Mouse (Mus musculus) right cerebral cortex, postnatal 4 days (tissue): Measurements from ENCODE around the gene Mex3d.

ENCODE experiments used
- DNase-seq: peaks from one replicate; pipeline ENCODE4 v3.0.0-alpha.2; 2022

The Mex3d gene

GRCm38 (mm10) chr10:80387522-80387959 is at the start of gene Mex3d:
Gene Mex3d (minus strand): TSS chr10:80387659.
- peak; percentile 97 for DNase-seq

DNA sequence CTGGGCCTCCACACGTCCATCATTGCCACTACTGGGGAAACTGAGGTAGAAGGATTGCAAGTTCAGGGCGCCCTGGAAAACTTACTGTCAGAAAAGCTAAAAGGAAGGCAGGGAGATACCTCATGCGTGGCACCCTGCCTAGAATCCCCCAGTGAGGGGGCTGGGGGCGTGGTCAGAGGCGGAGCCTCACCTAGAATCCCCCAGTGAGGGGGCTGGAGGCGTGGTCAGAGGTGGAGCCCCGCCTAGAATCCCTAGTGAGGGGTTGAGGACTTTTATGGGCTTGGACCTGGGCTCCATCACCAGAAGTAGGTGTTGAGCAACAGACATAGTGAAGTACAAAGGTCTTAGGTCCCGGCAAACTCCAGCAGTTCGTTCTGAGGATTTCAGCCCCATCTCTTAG is 48.8 kb upstream of the Mex3d start:
- peak; percentile 39 for DNase-seq

DNA sequence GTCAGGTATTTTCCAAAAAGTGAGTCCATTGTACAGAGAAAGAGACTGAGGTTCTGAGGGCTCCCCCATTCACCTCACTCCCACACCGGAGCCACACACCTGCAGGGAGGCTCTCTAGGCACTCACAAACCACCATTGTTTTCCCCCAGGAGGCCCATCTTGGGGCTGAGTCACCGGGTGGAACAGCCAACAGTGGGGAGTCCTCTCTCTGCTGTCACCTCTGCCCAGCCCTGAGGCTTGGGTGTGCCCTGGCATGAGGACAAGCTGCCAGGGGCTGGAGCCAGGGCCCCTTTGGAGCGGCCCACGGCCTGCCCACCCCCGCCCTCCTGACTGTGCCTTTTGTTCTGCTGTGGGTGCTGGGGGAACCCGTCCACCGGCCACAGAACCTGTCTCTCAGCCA is 48.3 kb upstream of the Mex3d start:
- DNase-seq, result no peak

GRCm38 (mm10) chr10:80434823-80435222 is 47.4 kb upstream of the Mex3d start:
- DNase-seq, result no peak

DNA sequence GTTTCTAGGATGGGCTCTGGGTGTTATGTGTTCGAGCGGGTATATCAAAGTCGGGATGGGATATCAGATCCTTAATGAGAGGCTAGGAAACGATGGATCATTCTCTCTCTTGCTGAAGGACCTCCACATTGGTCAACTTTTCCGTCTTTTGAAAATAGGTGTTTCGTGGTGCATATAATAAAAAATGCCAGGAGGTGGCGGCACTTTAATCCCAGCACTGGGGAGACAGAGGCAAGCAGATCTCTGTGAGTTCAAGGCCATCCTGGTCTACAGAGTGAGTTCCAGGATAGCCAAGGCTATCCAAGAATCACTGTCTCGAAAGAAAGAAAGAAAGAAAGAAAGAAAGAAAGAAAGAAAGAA is 46.8 kb upstream of the Mex3d start:
- DNase-seq, result no peak

- peak; percentile 95 for DNase-seq
Observed at GRCm38 (mm10) chr10:80433513-80434232, 46.2 kb upstream of the Mex3d start, which contains the start of gene Tcf3. Gene Tcf3 (minus strand): TSS chr10:80433647.

GRCm38 (mm10) chr10:80432936-80433512 is 45.6 kb upstream of the Mex3d start:
- DNase-seq, result peak; percentile 50

DNA sequence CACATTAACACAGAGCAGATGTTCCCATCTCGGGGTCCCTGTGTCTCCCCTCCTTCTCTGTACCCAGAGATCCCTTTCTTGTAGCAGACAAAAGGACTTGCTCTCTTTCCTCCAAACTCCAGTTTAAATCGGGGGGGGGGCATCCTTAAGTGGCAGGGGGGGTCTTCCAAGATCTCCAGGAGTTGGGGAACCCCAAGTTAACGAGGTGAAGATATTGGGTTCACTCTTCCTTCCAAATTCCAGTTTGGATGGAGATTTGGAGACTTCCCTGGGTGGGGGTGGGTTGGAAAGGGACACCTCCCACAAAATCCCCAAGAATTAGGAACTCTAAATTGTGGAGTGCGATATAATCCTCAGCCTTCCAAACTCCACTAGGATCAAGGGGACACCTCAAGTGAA is 44.9 kb upstream of the Mex3d start:
- no peak for DNase-seq

GRCm38 (mm10) chr10:80431570-80432386 is 44.3 kb upstream of the Mex3d start:
- DNase-seq, result no peak

DNA sequence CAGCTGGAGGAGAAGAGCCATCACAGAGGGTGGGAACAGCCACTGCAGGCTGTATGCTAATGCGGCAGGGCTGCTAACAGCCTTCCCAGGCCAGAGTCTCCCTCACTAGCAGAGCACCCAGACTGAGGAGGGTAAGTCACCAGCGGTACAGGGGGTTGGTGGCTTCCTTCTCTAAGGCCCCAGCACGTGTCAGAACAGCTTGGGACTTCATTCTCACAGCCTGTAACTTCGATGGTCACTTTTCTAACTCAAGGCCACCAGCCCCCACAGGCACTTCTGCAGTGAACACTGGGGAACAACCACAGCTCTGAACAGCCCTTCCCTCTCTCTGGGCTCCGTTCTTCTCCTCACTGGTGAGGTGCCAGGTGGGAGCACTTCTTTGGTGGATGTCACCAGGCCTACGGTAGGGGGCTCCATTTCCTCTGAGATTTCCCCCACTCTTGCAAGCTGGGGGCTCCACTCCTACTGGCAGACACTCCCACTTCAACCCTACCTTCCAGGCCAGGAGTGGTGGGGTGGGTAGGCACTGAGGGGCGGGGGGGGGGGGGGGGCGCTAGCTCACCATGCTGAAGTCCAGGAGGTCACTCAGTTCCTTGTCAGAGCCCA is 43.0 kb upstream of the Mex3d start:
- DNase-seq, result no peak

- DNase-seq, result no peak
Observed at GRCm38 (mm10) chr10:80429800-80430199, 42.3 kb upstream of the Mex3d start.

GRCm38 (mm10) chr10:80425041-80425440 is 37.6 kb upstream of the Mex3d start:
- no peak for DNase-seq

DNA sequence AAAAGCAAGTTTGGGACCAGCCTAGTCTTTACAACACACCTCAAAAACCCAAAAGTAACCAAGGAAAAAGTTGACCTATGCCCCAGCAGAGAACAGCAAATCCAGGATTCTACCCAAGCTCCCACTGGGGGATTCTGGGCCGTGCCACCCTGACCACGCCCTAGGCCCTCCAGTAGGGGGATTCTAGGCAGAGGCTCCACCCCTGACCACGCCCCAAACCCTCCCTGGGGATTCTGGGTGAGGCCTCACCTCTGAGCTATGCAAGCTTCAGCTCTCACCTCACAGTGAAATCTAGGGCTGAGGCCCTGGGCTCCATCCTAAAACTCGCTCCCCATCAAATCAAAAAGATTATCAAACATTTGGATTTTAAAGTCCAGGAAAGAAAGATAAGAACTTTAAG is 36.1 kb upstream of the Mex3d start:
- no peak for DNase-seq

DNA sequence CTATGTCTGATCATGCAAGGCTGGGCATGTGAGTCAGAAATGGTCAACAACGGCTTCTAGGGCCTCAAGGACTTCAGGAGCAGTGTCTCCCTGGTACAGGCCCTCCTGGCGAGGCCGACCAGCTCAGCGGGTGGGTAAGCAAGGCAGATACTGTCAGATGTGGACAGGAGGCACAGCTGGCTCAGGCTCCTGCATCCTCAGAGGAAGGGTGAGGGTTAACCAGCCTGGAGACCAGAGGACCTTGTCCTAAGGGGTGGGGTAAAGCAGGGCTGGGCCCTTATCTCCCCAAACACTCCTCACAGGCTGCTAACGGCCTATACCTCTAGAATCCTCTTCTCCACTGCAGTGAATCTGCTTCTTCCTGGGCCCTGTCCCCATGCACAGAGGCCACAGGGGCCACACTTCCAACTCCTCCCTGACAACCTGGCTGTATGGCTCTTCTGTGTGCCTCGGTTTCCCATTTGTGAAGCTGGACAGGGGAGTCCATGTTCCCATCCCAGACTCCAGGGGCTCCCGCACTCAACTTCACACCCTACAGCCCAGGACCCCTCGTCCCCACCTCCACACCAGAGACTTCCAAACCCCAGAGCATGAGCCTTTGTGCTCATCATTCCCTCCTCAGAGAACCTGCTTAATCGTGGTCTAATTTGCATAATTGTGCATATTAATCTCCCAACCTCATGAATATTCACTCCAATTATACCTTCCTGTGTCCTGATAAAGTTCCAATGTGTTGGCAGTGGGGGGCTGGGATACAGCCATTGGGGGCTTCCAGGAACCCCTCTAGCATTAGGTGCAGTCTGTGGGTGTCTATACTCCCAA is 34.4 kb upstream of the Mex3d start:
- no peak for DNase-seq

DNA sequence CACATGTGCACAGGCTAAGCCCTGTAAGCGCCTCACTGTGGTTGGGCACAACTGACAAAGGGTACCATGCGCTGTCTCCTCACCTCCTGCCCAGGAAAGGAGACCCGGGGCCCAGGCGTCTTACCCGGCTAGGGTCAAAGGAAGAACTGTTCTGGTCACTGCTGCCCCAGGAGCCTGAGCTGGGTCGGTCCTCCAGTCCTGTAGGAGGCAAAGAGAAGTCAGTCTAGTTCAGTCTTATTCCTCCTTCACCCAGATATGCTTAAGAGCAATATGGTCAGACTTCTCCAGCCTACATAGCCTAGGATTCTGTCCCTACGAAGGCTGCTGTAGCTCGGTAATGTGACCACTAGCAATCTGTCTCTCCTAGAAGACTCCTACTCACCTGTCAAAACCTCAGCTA is 33.7 kb upstream of the Mex3d start:
- DNase-seq, result no peak

- no peak for DNase-seq
Observed at GRCm38 (mm10) chr10:80420729-80421128, 33.3 kb upstream of the Mex3d start.

DNA sequence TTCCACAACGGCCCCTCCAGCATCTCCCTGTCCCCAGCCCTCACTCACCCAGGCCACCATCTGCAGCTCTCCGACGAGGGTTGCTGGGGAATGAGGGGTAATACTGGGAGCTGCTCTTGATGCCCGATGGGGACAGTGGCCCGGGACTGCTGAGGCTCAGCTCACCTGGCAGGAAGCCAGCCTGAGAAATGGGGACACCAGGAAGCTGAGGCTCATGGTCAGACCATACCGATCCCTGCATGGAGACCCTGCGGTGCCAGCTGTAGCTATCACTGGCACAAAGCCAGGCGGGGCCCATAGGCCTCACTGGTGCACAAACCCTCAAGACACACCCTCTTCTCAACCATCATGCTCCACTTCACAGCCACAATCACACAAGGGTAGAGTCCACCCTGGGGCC is 32.0 kb upstream of the Mex3d start:
- DNase-seq, result peak; percentile 38

DNA sequence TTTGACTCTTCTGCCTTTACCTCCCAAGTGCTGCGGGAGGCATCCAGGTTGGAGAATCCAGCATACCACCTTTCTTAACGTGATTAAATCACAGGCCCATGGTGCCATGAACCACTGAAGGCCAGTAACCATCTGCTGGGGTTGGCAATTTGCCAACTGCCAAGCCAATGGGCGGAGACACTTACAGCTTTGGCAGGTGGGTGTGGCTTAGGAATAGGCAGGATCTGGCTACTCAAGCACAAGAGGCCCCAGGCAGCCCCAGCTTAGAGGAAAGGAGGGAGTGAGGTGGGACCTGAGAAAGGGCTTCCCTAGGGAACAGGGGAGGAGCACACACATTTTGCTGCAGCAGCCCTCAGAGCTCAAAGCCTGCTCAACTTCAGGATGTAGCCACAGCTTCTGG is 30.9 kb upstream of the Mex3d start:
- no peak for DNase-seq

DNA sequence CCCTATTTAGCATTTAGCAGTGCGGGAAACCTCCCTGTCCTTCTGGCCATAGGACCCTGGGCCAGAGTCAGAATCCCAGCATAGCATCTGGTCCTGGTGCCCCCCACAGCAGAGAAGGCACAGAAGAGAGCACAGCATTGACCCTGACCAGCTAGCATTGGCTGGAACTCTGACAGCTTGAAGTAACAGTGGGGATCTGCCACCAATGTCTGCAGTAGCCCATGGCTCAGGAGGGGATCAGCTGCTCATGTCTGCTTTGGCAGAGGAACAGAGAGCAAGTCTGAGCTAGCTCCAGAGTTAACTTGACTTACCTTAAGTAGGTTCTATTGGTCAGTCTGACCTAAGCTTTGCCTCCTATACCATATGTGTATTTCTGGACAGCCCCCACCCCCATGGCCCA is 30.4 kb upstream of the Mex3d start:
- no peak for DNase-seq

GRCm38 (mm10) chr10:80417371-80417770 is 29.9 kb upstream of the Mex3d start:
- DNase-seq, result no peak

GRCm38 (mm10) chr10:80415566-80415965 is 28.1 kb upstream of the Mex3d start:
- DNase-seq, result no peak
